Mouse (Mus musculus): ENCODE results near the gene Olfr476. TPM values are rescaled to one million over a fixed set of nuclear protein-coding genes. Genes with fewer than 3 reads are reported as not detected.
"Not testable (repeated sequence)": the region's sequence is repeated elsewhere in the genome, so short reads cannot be mapped to it uniquely, and the experiment has no call there.

Gene Olfr476
- not detected in 2 replicates for polyA plus RNA-seq (2015; fragmentation: Nextera tagmentation; extraction: Ambion mirVana)

- Histone ChIP-seq H3K27ac (ENCODE audit: low read length) (no peak within 1 kb of the TSS), H3K9ac (ENCODE audit: low read length) (no peak within 1 kb of the TSS), H3K36me3 (ENCODE audit: control insufficient read depth, insufficient read depth) (no peaks in the 10 kb centered on the region), H3K4me3 (ENCODE audit: low read length) (no peak within 1 kb of the TSS), H3K9me3 (replicated peaks; ENCODE audit: control insufficient read depth, low read length) (no peaks in the 10 kb centered on the region), H3K4me2 (ENCODE audit: low read depth, low read length) (no peak within 1 kb of the TSS), H3K4me1 (ENCODE audit: control insufficient read depth, insufficient read depth, low read length) (no peaks in the 10 kb centered on the region), H3K27me3 (ENCODE audit: control insufficient read depth, insufficient read depth, low read length) (no peaks in the 10 kb centered on the region)
- 32% methylated on average over 1 of the region's 1 CpGs for WGBS
- no peak for ATAC-seq (replicated peaks; ENCODE audit: extremely low read depth, insufficient read depth, low FRiP score)
These were observed at the start of gene Olfr476 for GRCm38 (mm10) chr7:107964503-107964902. Gene Olfr476, plus strand, starts transcription at chr7:107964803.

GRCm38 (mm10) chr7:107930146-107930545, 34.5 kb upstream of the Olfr476 start, which contains the start of gene Olfr473:
Gene Olfr473, plus strand, starts transcription at chr7:107930446.
- H3K36me3 ChIP-seq (ENCODE audit: control insufficient read depth, insufficient read depth), result no peaks in the 10 kb centered on the region
- peaks cover 5% of the 10 kb centered on the region for H3K9me3 ChIP-seq (replicated peaks; ENCODE audit: control insufficient read depth, low read length)
- no peak within 1 kb of the TSS for H3K4me2 ChIP-seq (ENCODE audit: low read depth, low read length)
- no peaks in the 10 kb centered on the region for H3K27me3 ChIP-seq (ENCODE audit: control insufficient read depth, insufficient read depth, low read length)
- no peak within 1 kb of the TSS for H3K27ac ChIP-seq (ENCODE audit: low read length)
- H3K9ac ChIP-seq (ENCODE audit: low read length), result no peak within 1 kb of the TSS
- WGBS, result 81% methylated on average over 1 of the region's 1 CpGs
- H3K4me3 ChIP-seq (ENCODE audit: low read length), result no peak within 1 kb of the TSS
- H3K4me1 ChIP-seq (ENCODE audit: control insufficient read depth, insufficient read depth, low read length), result no peaks in the 10 kb centered on the region
- ATAC-seq (replicated peaks; ENCODE audit: extremely low read depth, insufficient read depth, low FRiP score), result no peak

- H3K4me3 ChIP-seq (ENCODE audit: low read length); H3K4me1 ChIP-seq (ENCODE audit: control insufficient read depth, insufficient read depth, low read length); H3K9me3 ChIP-seq (replicated peaks; ENCODE audit: control insufficient read depth, low read length); H3K4me2 ChIP-seq (ENCODE audit: low read depth, low read length); ATAC-seq (replicated peaks; ENCODE audit: extremely low read depth, insufficient read depth, low FRiP score); H3K36me3 ChIP-seq (ENCODE audit: control insufficient read depth, insufficient read depth); H3K27me3 ChIP-seq (ENCODE audit: control insufficient read depth, insufficient read depth, low read length); H3K27ac ChIP-seq (ENCODE audit: low read length); H3K9ac ChIP-seq (ENCODE audit: low read length): not testable (repeated sequence)
- 95% methylated on average over 12 of the region's 12 CpGs for WGBS
These were observed 12.1 kb upstream of the Olfr476 start for GRCm38 (mm10) chr7:107952539-107952938.

- ATAC-seq (replicated peaks; ENCODE audit: extremely low read depth, insufficient read depth, low FRiP score), result no peak
- no peak within 1 kb of the TSS for H3K4me2 ChIP-seq (ENCODE audit: low read depth, low read length)
- no peaks in the 10 kb centered on the region for H3K9me3 ChIP-seq (replicated peaks; ENCODE audit: control insufficient read depth, low read length)
- no peaks in the 10 kb centered on the region for H3K27me3 ChIP-seq (ENCODE audit: control insufficient read depth, insufficient read depth, low read length)
- H3K27ac ChIP-seq (ENCODE audit: low read length), result no peak within 1 kb of the TSS
- no peak within 1 kb of the TSS for H3K9ac ChIP-seq (ENCODE audit: low read length)
- no peaks in the 10 kb centered on the region for H3K36me3 ChIP-seq (ENCODE audit: control insufficient read depth, insufficient read depth)
- H3K4me1 ChIP-seq (ENCODE audit: control insufficient read depth, insufficient read depth, low read length), result no peaks in the 10 kb centered on the region
- 71% methylated on average over 1 of the region's 1 CpGs for WGBS
- no peak within 1 kb of the TSS for H3K4me3 ChIP-seq (ENCODE audit: low read length)
These were observed 10.3 kb upstream of the Olfr476 start, which contains the start of gene Olfr474 for GRCm38 (mm10) chr7:107954343-107954742. Gene Olfr474, plus strand, starts transcription at chr7:107954643.

GRCm38 (mm10) chr7:107986393-107986792, 21.8 kb downstream of the Olfr476 start, which contains the start of gene Olfr477:
Gene Olfr477, plus strand, starts transcription at chr7:107986693.
- no peak within 1 kb of the TSS for H3K9ac ChIP-seq (ENCODE audit: low read length)
- WGBS, result 71% methylated on average over 2 of the region's 2 CpGs
- ATAC-seq (replicated peaks; ENCODE audit: extremely low read depth, insufficient read depth, low FRiP score), result no peak
- no peak within 1 kb of the TSS for H3K4me3 ChIP-seq (ENCODE audit: low read length)
- no peaks in the 10 kb centered on the region for H3K9me3 ChIP-seq (replicated peaks; ENCODE audit: control insufficient read depth, low read length)
- H3K36me3 ChIP-seq (ENCODE audit: control insufficient read depth, insufficient read depth), result no peaks in the 10 kb centered on the region
- no peaks in the 10 kb centered on the region for H3K4me1 ChIP-seq (ENCODE audit: control insufficient read depth, insufficient read depth, low read length)
- H3K4me2 ChIP-seq (ENCODE audit: low read depth, low read length), result no peak within 1 kb of the TSS
- no peak within 1 kb of the TSS for H3K27ac ChIP-seq (ENCODE audit: low read length)
- H3K27me3 ChIP-seq (ENCODE audit: control insufficient read depth, insufficient read depth, low read length), result no peaks in the 10 kb centered on the region

GRCm38 (mm10) chr7:108014256-108014655, 49.7 kb downstream of the Olfr476 start:
- not testable (repeated sequence) for H3K27me3 ChIP-seq (ENCODE audit: control insufficient read depth, insufficient read depth, low read length); H3K27ac ChIP-seq (ENCODE audit: low read length); H3K4me3 ChIP-seq (ENCODE audit: low read length); H3K9ac ChIP-seq (ENCODE audit: low read length); H3K9me3 ChIP-seq (replicated peaks; ENCODE audit: control insufficient read depth, low read length); H3K36me3 ChIP-seq (ENCODE audit: control insufficient read depth, insufficient read depth); ATAC-seq (replicated peaks; ENCODE audit: extremely low read depth, insufficient read depth, low FRiP score); H3K4me2 ChIP-seq (ENCODE audit: low read depth, low read length); H3K4me1 ChIP-seq (ENCODE audit: control insufficient read depth, insufficient read depth, low read length)

Other genes starting within 250 kb of the Olfr476 start
- 0.80 and 0.87 TPM in 2 replicates for gene Cyb5r2, start 206.8 kb upstream of the Olfr476 start, polyA plus RNA-seq (2015; fragmentation: Nextera tagmentation; extraction: Ambion mirVana)
- not detected in 2 replicates for gene Ovch2, start 163.6 kb upstream of the Olfr476 start, polyA plus RNA-seq (2015; fragmentation: Nextera tagmentation; extraction: Ambion mirVana)
- gene Olfr467, start 152.5 kb upstream of the Olfr476 start, polyA plus RNA-seq (2015; fragmentation: Nextera tagmentation; extraction: Ambion mirVana), result not detected in 2 replicates
- gene Olfr469, start 139.3 kb upstream of the Olfr476 start, polyA plus RNA-seq (2015; fragmentation: Nextera tagmentation; extraction: Ambion mirVana), result not detected in 2 replicates
- gene Olfr470, start 117.3 kb upstream of the Olfr476 start, polyA plus RNA-seq (2015; fragmentation: Nextera tagmentation; extraction: Ambion mirVana), result not detected in 2 replicates
- not detected in 2 replicates for gene Olfr472, start 66.9 kb upstream of the Olfr476 start, polyA plus RNA-seq (2015; fragmentation: Nextera tagmentation; extraction: Ambion mirVana)
- gene Olfr473, start 34.4 kb upstream of the Olfr476 start, polyA plus RNA-seq (2015; fragmentation: Nextera tagmentation; extraction: Ambion mirVana), result not detected in 2 replicates
- not detected in 2 replicates for gene Olfr474, start 10.2 kb upstream of the Olfr476 start, polyA plus RNA-seq (2015; fragmentation: Nextera tagmentation; extraction: Ambion mirVana)
- not detected in 2 replicates for gene Olfr477, start 21.9 kb downstream of the Olfr476 start, polyA plus RNA-seq (2015; fragmentation: Nextera tagmentation; extraction: Ambion mirVana)
- gene Olfr478, start 69.2 kb downstream of the Olfr476 start, polyA plus RNA-seq (2015; fragmentation: Nextera tagmentation; extraction: Ambion mirVana), result not detected in 2 replicates
- not detected in 2 replicates for gene Olfr479, start 85.9 kb downstream of the Olfr476 start, polyA plus RNA-seq (2015; fragmentation: Nextera tagmentation; extraction: Ambion mirVana)
- gene Olfr480, start 102.5 kb downstream of the Olfr476 start, polyA plus RNA-seq (2015; fragmentation: Nextera tagmentation; extraction: Ambion mirVana), result not detected in 2 replicates
- not detected in 2 replicates for gene Olfr481, start 115.1 kb downstream of the Olfr476 start, polyA plus RNA-seq (2015; fragmentation: Nextera tagmentation; extraction: Ambion mirVana)
- gene Olfr482, start 132.8 kb downstream of the Olfr476 start, polyA plus RNA-seq (2015; fragmentation: Nextera tagmentation; extraction: Ambion mirVana), result 0.13 TPM in 1 of 2 replicates, not detected in the other
- gene Olfr483, start 136.0 kb downstream of the Olfr476 start, polyA plus RNA-seq (2015; fragmentation: Nextera tagmentation; extraction: Ambion mirVana), result not detected in 2 replicates
- gene Olfr484, start 162.6 kb downstream of the Olfr476 start, polyA plus RNA-seq (2015; fragmentation: Nextera tagmentation; extraction: Ambion mirVana), result not detected in 2 replicates
- gene Olfr485, start 195.1 kb downstream of the Olfr476 start, polyA plus RNA-seq (2015; fragmentation: Nextera tagmentation; extraction: Ambion mirVana), result not detected in 2 replicates
- not detected in 2 replicates for gene Olfr486, start 207.9 kb downstream of the Olfr476 start, polyA plus RNA-seq (2015; fragmentation: Nextera tagmentation; extraction: Ambion mirVana)
- gene Olfr487, start 249.8 kb downstream of the Olfr476 start, polyA plus RNA-seq (2015; fragmentation: Nextera tagmentation; extraction: Ambion mirVana), result not detected in 2 replicates